Mouse (Mus musculus) megakaryocyte-erythroid progenitor cell, adult 5 weeks (primary cell): ENCODE results near the gene Ascl3. TPM values are rescaled to one million over a fixed set of nuclear protein-coding genes. Genes with fewer than 3 reads are reported as not detected.

Experiments used
- polyA plus RNA-seq: library from polyadenylated mRNA; stranded (reverse); fragments of >175 nt; gene quantifications from 2 replicates; pipeline ENCODE4 v1.2.3, GENCODE M21; 2012

Gene Ascl3
- not detected in 2 replicates for polyA plus RNA-seq

DNA sequence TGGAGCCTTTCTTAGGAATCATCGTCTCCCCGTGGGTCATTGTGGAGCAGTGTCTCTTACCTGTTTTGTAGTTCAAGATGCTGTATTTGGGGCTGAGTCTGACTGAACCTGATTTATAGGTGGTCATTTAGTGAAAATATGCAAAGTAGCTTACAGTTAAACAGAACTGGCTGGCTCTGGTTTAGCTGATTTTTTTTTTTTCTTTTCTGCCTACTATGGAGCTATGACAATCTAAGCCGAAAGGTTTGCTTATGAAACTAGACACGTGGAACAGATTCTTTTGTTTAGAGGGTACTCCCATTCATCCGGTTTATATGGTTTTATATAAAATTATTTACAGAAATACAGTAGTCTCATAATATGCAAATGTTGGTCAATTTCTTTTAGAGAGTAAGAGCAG lies at the start of gene Ascl3:
TSS of gene Ascl3 (minus strand) at position 101 of the 400 bp plus-strand sequence.

DNA sequence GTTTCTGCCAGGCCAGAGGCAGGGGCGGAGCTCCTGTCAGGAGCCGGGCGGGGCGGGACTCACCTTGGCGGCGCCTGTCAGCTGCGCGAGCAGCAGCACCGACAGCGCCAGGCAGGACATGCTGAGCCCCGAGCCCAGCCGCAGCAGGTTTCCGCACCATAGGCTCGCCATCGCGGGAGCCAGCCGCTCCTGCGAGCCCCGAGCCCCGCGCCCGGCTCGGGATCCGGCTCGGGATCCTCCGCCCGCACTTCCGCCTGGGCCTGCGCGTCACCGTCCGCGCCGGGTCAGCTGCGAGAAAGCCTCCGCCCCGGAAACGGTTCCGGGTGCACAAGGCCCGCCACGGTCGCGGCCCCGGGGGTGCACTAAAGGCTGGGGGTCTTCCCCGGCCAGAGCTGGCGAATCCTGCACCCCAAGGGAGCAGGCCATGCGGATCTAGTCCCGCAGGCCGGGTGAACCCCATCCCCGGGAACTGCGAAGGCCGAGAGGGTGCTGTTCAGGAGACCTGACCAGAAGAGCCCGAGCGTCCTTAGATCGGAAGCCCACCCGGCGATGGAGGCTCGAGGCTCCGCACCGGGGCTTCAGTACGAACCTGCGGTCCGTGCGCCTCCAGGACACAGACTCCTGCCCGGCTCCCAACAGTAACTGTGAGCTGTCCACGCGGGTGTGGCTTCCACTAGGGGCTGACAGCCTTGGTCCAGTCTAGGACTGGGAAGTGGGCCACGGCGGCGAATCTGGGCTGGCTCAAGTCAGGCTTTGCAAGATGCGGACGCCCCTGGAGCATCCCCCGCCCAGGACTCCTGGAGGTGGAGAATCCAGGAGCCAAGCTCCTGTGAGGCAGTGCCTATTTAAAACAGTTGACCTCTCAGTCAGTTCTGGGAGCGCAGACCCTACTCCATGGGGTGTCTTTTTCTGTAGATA lies 20.7 kb upstream of the Ascl3 start, which contains the start of gene Tmem9b:
TSS of gene Tmem9b (minus strand) at position 868 of the 918 bp plus-strand sequence.

DNA sequence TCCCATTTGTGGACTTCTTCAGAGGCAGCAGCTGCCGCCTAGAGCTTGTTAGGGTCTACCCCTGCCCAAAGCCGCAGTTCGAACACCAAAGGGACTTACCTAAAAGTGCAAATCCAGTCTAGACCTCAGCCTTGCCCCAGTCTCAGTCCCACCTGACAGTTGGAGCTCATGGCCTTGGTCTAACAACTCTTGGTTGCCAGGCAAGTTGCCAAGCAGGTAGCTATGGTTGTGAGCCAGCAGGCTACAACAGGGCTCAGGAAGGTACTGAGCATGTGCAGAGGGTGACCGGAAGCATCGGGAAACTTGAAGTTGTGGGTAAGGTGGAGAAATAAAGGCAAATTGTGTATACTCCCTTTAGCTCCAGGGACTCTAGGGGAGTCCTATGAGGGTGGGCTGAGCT lies 7.8 kb downstream of the Ascl3 start, which contains the start of gene BC051019:
TSS of gene BC051019 (minus strand) at position 154 of the 400 bp plus-strand sequence.

GRCm38 (mm10) chr7:109703190-109704015 lies 28.1 kb downstream of the Ascl3 start, which contains the start of the genes St5 and Akip1:
Gene St5, minus strand, starts transcription at chr7:109703605.
Gene Akip1, plus strand, starts transcription at chr7:109703690.

Other genes with a start within 250 kb of the Ascl3 start
- gene Trim66, start 223.6 kb downstream of the Ascl3 start, polyA plus RNA-seq = 0.01 and 0.12 TPM in 2 replicates
- gene Rpl27a, start 212.6 kb downstream of the Ascl3 start, polyA plus RNA-seq = 8,056 and 9,172 TPM in 2 replicates
- 0.79 and 1.1 TPM in 2 replicates for gene St5, start 28.1 kb downstream of the Ascl3 start, polyA plus RNA-seq
- 39.1 and 41.9 TPM in 2 replicates for gene Akip1, start 28.0 kb downstream of the Ascl3 start, polyA plus RNA-seq
- 0.04 TPM in 1 of 2 replicates, not detected in the other for gene BC051019, start 7.9 kb downstream of the Ascl3 start, polyA plus RNA-seq
- 5.2 and 5.7 TPM in 2 replicates for gene Tmem9b, start 21.1 kb upstream of the Ascl3 start, polyA plus RNA-seq
- 0.03 and 0.38 TPM in 2 replicates for gene Nrip3, start 50.3 kb upstream of the Ascl3 start, polyA plus RNA-seq
- not detected in 2 replicates for gene Scube2, start 134.0 kb upstream of the Ascl3 start, polyA plus RNA-seq
- 15.4 and 20.4 TPM in 2 replicates for gene Dennd5a, start 228.7 kb upstream of the Ascl3 start, polyA plus RNA-seq